Mouse (Mus musculus) left cerebral cortex, postnatal 25 days (tissue): Measurements from ENCODE around the gene Pdlim7. TPM values are rescaled to one million over a fixed set of nuclear protein-coding genes. Genes with fewer than 3 reads are reported as not detected.

Experiments
- DNase-seq, 2 experiments: peaks; one replicate each; pipeline ENCODE4 v3.0.0; 2022; ENCODE audit warnings: low spot score in 2 of 2, mixed read lengths in 1 of 2
- intact Hi-C: fragments of 180-260 bp; cut with DNase I; formaldehyde crosslinking; loops from one replicate; pipeline ENCODE4 v1.15.1; 2025
- microRNA-seq, 2 experiments: library from miRNA; unstranded; fragments of <30 nt; microRNA quantifications; one replicate each; pipeline ENCODE4 v1.2.0; 2022
- total RNA-seq, 2 experiments: library from RNA; stranded (reverse); gene quantifications; 2 replicates each; pipeline ENCODE4 v1.2.3; 2021

The Pdlim7 gene
- total RNA-seq, 2 experiments from 2014 or later = 89.6 to 96.1 TPM

DNA sequence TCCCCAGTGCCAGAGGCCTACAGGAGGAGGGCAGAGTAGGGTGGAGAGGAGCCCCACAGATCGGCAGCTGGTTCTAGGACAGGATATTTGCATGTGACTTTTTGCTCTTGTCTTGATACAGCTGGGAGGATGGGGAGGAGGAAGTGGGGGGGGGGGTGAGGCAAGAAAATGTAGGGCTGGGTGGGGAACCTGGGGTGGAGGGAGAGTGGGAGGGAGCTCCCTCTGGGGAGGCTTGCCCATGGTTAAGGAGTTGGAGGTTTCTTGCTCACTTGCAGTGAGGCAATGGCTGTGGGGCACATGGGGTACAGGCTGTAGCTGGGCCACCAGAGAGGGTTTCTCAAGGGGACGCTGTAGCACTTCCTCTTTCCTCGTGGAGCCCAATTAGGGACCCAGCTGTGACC, 65.9 kb downstream of the Pdlim7 start:
- intact Hi-C loops = no loop called here
- DNase-seq = no peak

DNA sequence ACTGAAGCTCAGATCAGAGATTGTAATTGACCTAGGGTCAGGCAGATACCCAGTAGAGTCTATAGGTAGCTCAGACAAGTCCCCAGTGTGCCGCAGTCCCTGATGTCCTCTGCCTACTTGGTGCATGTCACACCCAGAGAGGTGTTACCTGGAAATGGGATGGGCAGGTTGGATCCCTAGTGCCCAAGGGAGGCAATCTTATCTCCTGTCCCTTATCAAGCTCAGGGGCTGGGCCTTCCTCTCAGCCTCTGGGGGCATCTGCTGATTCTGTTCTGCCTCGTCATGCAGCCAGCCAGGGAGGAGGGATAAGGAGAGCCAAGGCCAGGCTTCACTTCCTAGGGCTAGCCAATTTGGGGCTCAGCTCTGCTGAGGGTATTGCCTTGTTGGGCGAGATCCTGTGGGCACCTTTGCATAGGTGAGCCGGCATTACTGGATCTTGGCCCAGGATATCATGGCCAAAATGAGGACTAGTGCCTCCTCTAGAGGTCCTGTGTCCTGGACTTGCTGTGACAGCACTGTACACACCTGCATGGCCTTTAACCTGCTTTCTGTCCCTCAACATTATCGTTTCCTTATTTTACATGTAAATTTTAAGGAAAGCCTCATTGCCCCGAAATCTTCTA, 66.9 kb downstream of the Pdlim7 start:
- DNase-seq = no peak
- intact Hi-C loops = no loop called here

Small RNA genes lying within 50 kb of the gene (microRNA-seq; reads per million reads assigned to microRNA genes)
- gene Mir6943 (4.0 to 4.7 reads per million in 2 experiments), gene Mir6944 (87.1 to 113 reads per million in 2 experiments), gene Mir6945 (10.1 to 12.9 reads per million in 2 experiments)

Other genes with a start within 250 kb of the Pdlim7 start
- gene Prelid1, start 193.2 kb downstream of the Pdlim7 start, total RNA-seq = 100 to 1,000 TPM; 170 to 176 TPM
- 10 to 100 TPM; 82.3 to 87.2 TPM for gene Rab24, start 191.7 kb downstream of the Pdlim7 start, total RNA-seq
- gene Mxd3, start 183.9 kb downstream of the Pdlim7 start, total RNA-seq = 1 to 10 TPM in 1 of 2 experiments, under 1 TPM in 1; 0.85 to 1.4 TPM
- gene Lman2, start 150.9 kb downstream of the Pdlim7 start, total RNA-seq = 10 to 100 TPM; 57.5 to 59.7 TPM
- gene Rgs14, start 143.9 kb downstream of the Pdlim7 start, total RNA-seq = 10 to 100 TPM; 55.6 to 58.5 TPM
- not detected for gene Slc34a1, start 115.5 kb downstream of the Pdlim7 start, total RNA-seq
- gene Pfn3, start 98.4 kb downstream of the Pdlim7 start, total RNA-seq = not detected
- under 1 TPM; 0.57 to 0.62 TPM for gene F12, start 86.9 kb downstream of the Pdlim7 start, total RNA-seq
- gene Grk6, start 68.6 kb downstream of the Pdlim7 start, total RNA-seq = 10 to 100 TPM; 64.0 to 68.0 TPM
- 10 to 100 TPM; 80.1 to 85.9 TPM for gene Prr7, start 49.4 kb downstream of the Pdlim7 start, total RNA-seq
- gene Dbn1, start 25.6 kb downstream of the Pdlim7 start, total RNA-seq = 100 to 1,000 TPM; 287 to 295 TPM
- 10 to 100 TPM in 1 of 2 experiments, 1 to 10 TPM in 1; 9.7 to 13.2 TPM for gene Dok3, start 15.6 kb upstream of the Pdlim7 start, total RNA-seq
- 10 to 100 TPM; 53.6 to 58.0 TPM for gene Ddx41, start 23.0 kb upstream of the Pdlim7 start, total RNA-seq
- gene Fam193b, start 57.4 kb upstream of the Pdlim7 start, total RNA-seq = 10 to 100 TPM; 67.0 to 84.3 TPM
- 100 to 1,000 TPM; 129 to 134 TPM for gene Tmed9, start 60.1 kb upstream of the Pdlim7 start, total RNA-seq
- gene B4galt7, start 86.2 kb upstream of the Pdlim7 start, total RNA-seq = 10 to 100 TPM; 22.9 to 25.5 TPM
- 10 to 100 TPM; 40.7 to 45.9 TPM for gene Caml, start 109.3 kb upstream of the Pdlim7 start, total RNA-seq
- gene Ddx46, start 121.4 kb upstream of the Pdlim7 start, total RNA-seq = 10 to 100 TPM; 39.9 to 44.0 TPM
- gene B230219D22Rik, start 179.4 kb upstream of the Pdlim7 start, total RNA-seq = 10 to 100 TPM; 81.0 to 85.9 TPM
- 10 to 100 TPM; 65.7 to 77.2 TPM for gene Txndc15, start 201.0 kb upstream of the Pdlim7 start, total RNA-seq
- 10 to 100 TPM; 24.0 to 27.5 TPM for gene Pcbd2, start 213.7 kb upstream of the Pdlim7 start, total RNA-seq